Mouse (Mus musculus): ENCODE results near the gene Aldh1l1. TPM values are rescaled to one million over a fixed set of nuclear protein-coding genes. Genes with fewer than 3 reads are reported as not detected.

The Aldh1l1 gene
- polyA plus RNA-seq, 1 experiment from 2014 or later = 6.5 TPM

- H3K4me1 ChIP-seq (replicated peaks; ENCODE audit: control insufficient read depth, insufficient read depth, low read length) = no peaks in the 10 kb centered on the region
- H3K9ac ChIP-seq (ENCODE audit: low read depth, low read length) = no peak overlapping the region
- H3K4me2 ChIP-seq = no peak overlapping the region
- H3K27me3 ChIP-seq (replicated peaks; ENCODE audit: control insufficient read depth, insufficient read depth, low read length) = 0 out of 2 replicates have a peak, but pooled peaks cover 4% of the 10 kb centered on the region
- H3K4me3 ChIP-seq (ENCODE audit: low read depth, low read length) = no peak overlapping the region
- H3K9me3 ChIP-seq (ENCODE audit: control insufficient read depth, low read length) = no peaks in the 10 kb centered on the region
- DNase-seq (ENCODE audit: low spot score) (no peak), ATAC-seq (replicated peaks; ENCODE audit: low FRiP score) (no peak)
- WGBS = 64% methylated on average over 1 of the region's 1 CpGs
- no peaks in the 10 kb centered on the region for H3K36me3 ChIP-seq (ENCODE audit: control insufficient read depth, insufficient read depth, low read length)
- H3K27ac ChIP-seq (ENCODE audit: low read depth, low read length) = no peak overlapping the region
These were observed 54.3 kb downstream of the Aldh1l1 start for GRCm38 (mm10) chr6:90540520-90540919.

- Histone ChIP-seq H3K36me3 (ENCODE audit: control insufficient read depth, insufficient read depth, low read length) (no peaks in the 10 kb centered on the region), H3K9me3 (ENCODE audit: control insufficient read depth, low read length) (no peaks in the 10 kb centered on the region), H3K4me1 (replicated peaks; ENCODE audit: control insufficient read depth, insufficient read depth, low read length) (no peaks in the 10 kb centered on the region), H3K27ac (ENCODE audit: low read depth, low read length) (no peak overlapping the region), H3K4me3 (ENCODE audit: low read depth, low read length) (no peak overlapping the region), H3K4me2 (no peak overlapping the region), H3K27me3 (replicated peaks; ENCODE audit: control insufficient read depth, insufficient read depth, low read length) (0 out of 2 replicates have a peak, but pooled peaks cover 4% of the 10 kb centered on the region), H3K9ac (ENCODE audit: low read depth, low read length) (no peak overlapping the region)
- DNase-seq (ENCODE audit: low spot score) = no peak
- 70% methylated on average over 5 of the region's 5 CpGs for WGBS
- ATAC-seq (replicated peaks; ENCODE audit: low FRiP score) = no peak
These were observed 55.1 kb downstream of the Aldh1l1 start for GRCm38 (mm10) chr6:90541367-90541772.

DNA sequence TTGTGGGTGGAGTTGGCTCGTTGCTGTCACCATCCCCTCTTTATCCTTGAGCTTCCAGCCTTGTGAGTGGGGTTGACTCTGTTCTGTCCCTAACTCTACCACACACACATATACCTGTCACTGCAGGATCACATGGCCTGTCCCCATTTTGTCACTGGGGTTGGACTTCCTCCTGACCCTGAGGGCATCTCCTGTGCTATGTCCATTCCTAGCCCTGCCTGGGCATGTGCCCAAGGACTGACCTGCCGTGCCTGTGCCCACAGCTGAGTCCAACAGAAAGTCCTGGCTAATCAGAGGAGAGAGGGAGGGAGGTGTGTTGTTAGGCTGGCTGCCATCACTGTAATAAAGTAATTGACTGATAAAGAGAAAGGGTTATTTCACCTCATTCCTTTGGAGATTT is 58.2 kb downstream of the Aldh1l1 start:
- H3K4me1 ChIP-seq (replicated peaks; ENCODE audit: control insufficient read depth, insufficient read depth, low read length) = no peaks in the 10 kb centered on the region
- DNase-seq (ENCODE audit: low spot score) (no peak), ATAC-seq (replicated peaks; ENCODE audit: low FRiP score) (no peak)
- no peaks in the 10 kb centered on the region for H3K9me3 ChIP-seq (ENCODE audit: control insufficient read depth, low read length)
- H3K27me3 ChIP-seq (replicated peaks; ENCODE audit: control insufficient read depth, insufficient read depth, low read length) = 0 out of 2 replicates have a peak, but pooled peaks cover 4% of the 10 kb centered on the region
- H3K4me3 ChIP-seq (ENCODE audit: low read depth, low read length) = no peak overlapping the region
- H3K36me3 ChIP-seq (ENCODE audit: control insufficient read depth, insufficient read depth, low read length) = no peaks in the 10 kb centered on the region
- H3K27ac ChIP-seq (ENCODE audit: low read depth, low read length) = no peak overlapping the region
- WGBS = 51% methylated on average over 2 of the region's 2 CpGs
- H3K9ac ChIP-seq (ENCODE audit: low read depth, low read length) = no peak overlapping the region
- H3K4me2 ChIP-seq = no peak overlapping the region

DNA sequence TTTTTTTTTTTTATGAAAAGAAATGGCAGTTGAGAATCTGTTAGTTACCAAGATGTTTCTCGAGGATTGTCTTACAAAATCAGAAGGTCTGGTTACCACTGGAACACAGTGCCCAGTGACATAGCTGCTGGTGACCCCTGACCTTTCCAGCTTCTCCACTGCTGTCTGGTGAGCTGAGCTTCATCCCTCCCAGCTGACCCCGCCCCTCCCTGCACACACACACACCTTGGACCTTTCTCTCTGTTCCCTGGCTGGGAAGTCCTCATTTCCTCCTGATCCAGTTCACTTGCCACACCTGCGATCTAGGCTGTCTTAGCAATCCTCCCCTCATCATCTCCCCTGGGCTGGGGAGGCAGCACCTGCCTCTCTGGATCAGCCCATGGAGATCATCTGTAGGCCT is 60.0 kb downstream of the Aldh1l1 start:
- no peaks in the 10 kb centered on the region for H3K36me3 ChIP-seq (ENCODE audit: control insufficient read depth, insufficient read depth, low read length)
- ATAC-seq (replicated peaks; ENCODE audit: low FRiP score) (no peak), DNase-seq (ENCODE audit: low spot score) (no peak)
- H3K4me2 ChIP-seq = no peak overlapping the region
- H3K4me1 ChIP-seq (replicated peaks; ENCODE audit: control insufficient read depth, insufficient read depth, low read length) = no peaks in the 10 kb centered on the region
- WGBS = 49% methylated on average over 3 of the region's 3 CpGs
- 0 out of 2 replicates have a peak, but pooled peaks cover 4% of the 10 kb centered on the region for H3K27me3 ChIP-seq (replicated peaks; ENCODE audit: control insufficient read depth, insufficient read depth, low read length)
- no peak overlapping the region for H3K27ac ChIP-seq (ENCODE audit: low read depth, low read length)
- H3K4me3 ChIP-seq (ENCODE audit: low read depth, low read length) = no peak overlapping the region
- H3K9me3 ChIP-seq (ENCODE audit: control insufficient read depth, low read length) = no peaks in the 10 kb centered on the region
- H3K9ac ChIP-seq (ENCODE audit: low read depth, low read length) = no peak overlapping the region

DNA sequence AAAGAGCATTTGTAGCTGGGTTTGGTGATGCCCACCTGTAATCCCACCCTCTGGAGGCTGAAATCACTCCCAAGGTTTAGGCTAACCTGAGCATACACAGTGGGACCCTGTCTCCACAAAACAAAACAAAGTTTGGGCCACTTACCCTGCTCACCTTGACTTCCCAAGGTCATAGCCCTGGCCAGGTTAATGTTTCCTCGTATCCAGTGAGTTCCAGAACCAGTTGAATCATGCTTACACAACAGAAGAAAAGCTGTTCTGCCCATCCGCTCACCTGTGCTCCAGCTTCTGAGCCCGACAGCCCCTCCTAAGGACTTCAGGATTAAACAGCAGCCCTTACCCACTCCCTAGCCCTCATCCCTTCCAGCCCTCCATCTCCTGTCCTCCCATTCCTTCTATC is 60.8 kb downstream of the Aldh1l1 start:
- Histone ChIP-seq H3K27ac (ENCODE audit: low read depth, low read length) (no peak overlapping the region), H3K27me3 (replicated peaks; ENCODE audit: control insufficient read depth, insufficient read depth, low read length) (0 out of 2 replicates have a peak, but pooled peaks cover 3% of the 10 kb centered on the region), H3K4me3 (ENCODE audit: low read depth, low read length) (no peak overlapping the region), H3K9ac (ENCODE audit: low read depth, low read length) (no peak overlapping the region), H3K4me2 (no peak overlapping the region), H3K4me1 (replicated peaks; ENCODE audit: control insufficient read depth, insufficient read depth, low read length) (no peaks in the 10 kb centered on the region), H3K36me3 (ENCODE audit: control insufficient read depth, insufficient read depth, low read length) (no peaks in the 10 kb centered on the region), H3K9me3 (ENCODE audit: control insufficient read depth, low read length) (no peaks in the 10 kb centered on the region)
- 50% methylated on average over 3 of the region's 3 CpGs for WGBS
- DNase-seq (ENCODE audit: low spot score) (no peak), ATAC-seq (replicated peaks; ENCODE audit: low FRiP score) (no peak)

- Histone ChIP-seq H3K9me3 (ENCODE audit: control insufficient read depth, low read length) (no peaks in the 10 kb centered on the region), H3K9ac (ENCODE audit: low read depth, low read length) (0 out of 2 replicates have a peak overlapping the region, but pooled peaks have one; percentile 15), H3K4me3 (ENCODE audit: low read depth, low read length) (peak overlapping the region; percentile 33), H3K36me3 (ENCODE audit: control insufficient read depth, insufficient read depth, low read length) (no peaks in the 10 kb centered on the region), H3K27me3 (replicated peaks; ENCODE audit: control insufficient read depth, insufficient read depth, low read length) (no peaks in the 10 kb centered on the region), H3K27ac (ENCODE audit: low read depth, low read length) (no peak overlapping the region), H3K4me1 (replicated peaks; ENCODE audit: control insufficient read depth, insufficient read depth, low read length) (no peaks in the 10 kb centered on the region), H3K4me2 (peak overlapping the region; percentile 60)
- WGBS = 5% methylated on average over 25 of the region's 25 CpGs
- DNase-seq (ENCODE audit: low spot score) (peak; percentile 65), ATAC-seq (replicated peaks; ENCODE audit: low FRiP score) (peak; percentile 94)
These were observed 64.1 kb downstream of the Aldh1l1 start for GRCm38 (mm10) chr6:90550161-90550912.

- ATAC-seq (replicated peaks; ENCODE audit: low FRiP score) = no peak
- no peak overlapping the region for H3K27ac ChIP-seq (ENCODE audit: low read depth, low read length)
These were observed 65.0 kb downstream of the Aldh1l1 start for GRCm38 (mm10) chr6:90551251-90551650.

GRCm38 (mm10) chr6:90553197-90553596 is 67.0 kb downstream of the Aldh1l1 start:
- DNase-seq (ENCODE audit: low spot score) = no peak
- no peak overlapping the region for H3K9ac ChIP-seq (ENCODE audit: low read depth, low read length)
- ATAC-seq (replicated peaks; ENCODE audit: low FRiP score) = no peak
- no peaks in the 10 kb centered on the region for H3K9me3 ChIP-seq (ENCODE audit: control insufficient read depth, low read length)
- H3K36me3 ChIP-seq (ENCODE audit: control insufficient read depth, insufficient read depth, low read length) = no peaks in the 10 kb centered on the region
- H3K4me3 ChIP-seq (ENCODE audit: low read depth, low read length) = no peak overlapping the region
- H3K4me2 ChIP-seq = no peak overlapping the region
- no peak overlapping the region for H3K27ac ChIP-seq (ENCODE audit: low read depth, low read length)
- H3K4me1 ChIP-seq (replicated peaks; ENCODE audit: control insufficient read depth, insufficient read depth, low read length) = no peaks in the 10 kb centered on the region
- H3K27me3 ChIP-seq (replicated peaks; ENCODE audit: control insufficient read depth, insufficient read depth, low read length) = no peaks in the 10 kb centered on the region

More at GRCm38 (mm10) chr6:90551251-90551650, 65.0 kb downstream of the Aldh1l1 start:
- Histone ChIP-seq H3K4me3 (ENCODE audit: low read depth, low read length) (no peak overlapping the region), H3K27me3 (replicated peaks; ENCODE audit: control insufficient read depth, insufficient read depth, low read length) (no peaks in the 10 kb centered on the region), H3K9me3 (ENCODE audit: control insufficient read depth, low read length) (no peaks in the 10 kb centered on the region), H3K36me3 (ENCODE audit: control insufficient read depth, insufficient read depth, low read length) (no peaks in the 10 kb centered on the region), H3K9ac (ENCODE audit: low read depth, low read length) (no peak overlapping the region), H3K4me1 (replicated peaks; ENCODE audit: control insufficient read depth, insufficient read depth, low read length) (no peaks in the 10 kb centered on the region), H3K4me2 (peak overlapping the region; percentile 60)
- DNase-seq (ENCODE audit: low spot score) = no peak

- WGBS = 80% methylated on average over 5 of the region's 5 CpGs
- DNase-seq (ENCODE audit: low spot score) (no peak), ATAC-seq (replicated peaks; ENCODE audit: low FRiP score) (no peak)
- no peak overlapping the region for H3K27ac ChIP-seq (ENCODE audit: low read depth, low read length)
- H3K9ac ChIP-seq (ENCODE audit: low read depth, low read length) = no peak overlapping the region
- H3K4me3 ChIP-seq (ENCODE audit: low read depth, low read length) = no peak overlapping the region
- no peaks in the 10 kb centered on the region for H3K27me3 ChIP-seq (replicated peaks; ENCODE audit: control insufficient read depth, insufficient read depth, low read length)
- no peak overlapping the region for H3K4me2 ChIP-seq
- H3K36me3 ChIP-seq (ENCODE audit: control insufficient read depth, insufficient read depth, low read length) = no peaks in the 10 kb centered on the region
- H3K4me1 ChIP-seq (replicated peaks; ENCODE audit: control insufficient read depth, insufficient read depth, low read length) = no peaks in the 10 kb centered on the region
- H3K9me3 ChIP-seq (ENCODE audit: control insufficient read depth, low read length) = no peaks in the 10 kb centered on the region
These were observed 67.5 kb downstream of the Aldh1l1 start for GRCm38 (mm10) chr6:90553682-90554081.
